Mouse (Mus musculus): Measurements from ENCODE around the gene A830005F24Rik. TPM values are rescaled to one million over a fixed set of nuclear protein-coding genes. Genes with fewer than 3 reads are reported as not detected.
"Not testable (repeated sequence)": the region's sequence is repeated elsewhere in the genome, so short reads cannot be mapped to it uniquely, and the experiment has no call there.

A830005F24Rik gene
- total RNA-seq (2021), result not detected

- intact Hi-C loops (cut with DNase I), result no loop called here
- peak; percentile 72 to 75 for DNase-seq
Measured at GRCm38 (mm10) chr13:48513003-48513929, at the start of gene A830005F24Rik, which contains the start of gene Zfp169. Gene A830005F24Rik (plus strand): TSS chr13:48513570. Gene Zfp169 (minus strand): TSS chr13:48513451.

GRCm38 (mm10) chr13:48464170-48464569, 49.2 kb upstream of the A830005F24Rik start:
- intact Hi-C loops (cut with DNase I), result loop anchor here (1.0 to 10.0 kb wide), 8 partner anchors 202 to 1163 kb away; partner anchors contain the start of gene Id4
- peak; percentile 70 to 72 for DNase-seq

- intact Hi-C loops (cut with DNase I), result loop anchor here (10.0 kb wide), 2 partner anchors 231 to 891 kb away; no protein-coding TSS in a partner anchor
- DNase-seq, result no peak
Measured at GRCm38 (mm10) chr13:48466186-48466585, 47.2 kb upstream of the A830005F24Rik start.

- no peak for DNase-seq
- intact Hi-C loops (cut with DNase I), result loop anchor here (10.0 kb wide), 2 partner anchors 234 to 894 kb away; no protein-coding TSS in a partner anchor
Measured at GRCm38 (mm10) chr13:48468656-48469180, 44.7 kb upstream of the A830005F24Rik start.

- intact Hi-C loops (cut with DNase I), result no loop called here
- DNase-seq, result no peak
Measured at GRCm38 (mm10) chr13:48483606-48484005, 29.8 kb upstream of the A830005F24Rik start.

- no peak for DNase-seq
- intact Hi-C loops (cut with DNase I), result no loop called here
Measured at GRCm38 (mm10) chr13:48490396-48491182, 22.8 kb upstream of the A830005F24Rik start.

- intact Hi-C loops (cut with DNase I), result no loop called here
- no peak for DNase-seq
Measured at GRCm38 (mm10) chr13:48493183-48493582, 20.2 kb upstream of the A830005F24Rik start.

GRCm38 (mm10) chr13:48497693-48498221, 15.6 kb upstream of the A830005F24Rik start:
- intact Hi-C loops (cut with DNase I), result no loop called here

GRCm38 (mm10) chr13:48498676-48499075, 14.7 kb upstream of the A830005F24Rik start:
- intact Hi-C loops (cut with DNase I), result no loop called here
- no peak for DNase-seq

More at GRCm38 (mm10) chr13:48497693-48498221, 15.6 kb upstream of the A830005F24Rik start:
- DNase-seq, result peak; percentile 55 to 58

- intact Hi-C loops (cut with DNase I), result no loop called here
- no peak for DNase-seq
Measured at GRCm38 (mm10) chr13:48502422-48502821, 10.9 kb upstream of the A830005F24Rik start.

GRCm38 (mm10) chr13:48508661-48509060, 4.7 kb upstream of the A830005F24Rik start:
- no peak for DNase-seq
- intact Hi-C loops (cut with DNase I), result no loop called here

- intact Hi-C loops (cut with DNase I), result no loop called here
- no peak for DNase-seq
Measured at GRCm38 (mm10) chr13:48515861-48516260, 2.5 kb downstream of the A830005F24Rik start.

GRCm38 (mm10) chr13:48519122-48519521, 5.8 kb downstream of the A830005F24Rik start:
- DNase-seq; intact Hi-C loops (cut with DNase I): not testable (repeated sequence)

- intact Hi-C loops (cut with DNase I), result no loop called here
- no peak for DNase-seq
Measured at GRCm38 (mm10) chr13:48525745-48526144, 12.4 kb downstream of the A830005F24Rik start.

GRCm38 (mm10) chr13:48528123-48528871, 14.9 kb downstream of the A830005F24Rik start:
- DNase-seq, result peak; percentile 55 to 69
- intact Hi-C loops (cut with DNase I), result loop anchor here (1.0 to 2.0 kb wide), 3 partner anchors 17 to 111 kb away; no protein-coding TSS in a partner anchor

- no peak for DNase-seq
Measured at GRCm38 (mm10) chr13:48529028-48529427, 15.7 kb downstream of the A830005F24Rik start.

GRCm38 (mm10) chr13:48530685-48531084, 17.3 kb downstream of the A830005F24Rik start:
- DNase-seq, result peak; percentile 53 to 55
- intact Hi-C loops (cut with DNase I), result loop anchor here (10.0 kb wide), 1 partner anchor 274 kb away; no protein-coding TSS in a partner anchor

More at GRCm38 (mm10) chr13:48529028-48529427, 15.7 kb downstream of the A830005F24Rik start:
- intact Hi-C loops (cut with DNase I), result loop anchor here (2.0 kb wide), 1 partner anchor 16 kb away; no protein-coding TSS in a partner anchor

GRCm38 (mm10) chr13:48531448-48531847, 18.1 kb downstream of the A830005F24Rik start:
- no peak for DNase-seq
- intact Hi-C loops (cut with DNase I), result loop anchor here (10.0 kb wide), 1 partner anchor 273 kb away; no protein-coding TSS in a partner anchor

- intact Hi-C loops (cut with DNase I), result loop anchor here (10.0 kb wide), 1 partner anchor 271 kb away; no protein-coding TSS in a partner anchor
- no peak for DNase-seq
Measured at GRCm38 (mm10) chr13:48533441-48533840, 20.1 kb downstream of the A830005F24Rik start.
